Mouse (Mus musculus): ENCODE results near the gene Gprin3.

- TF ChIP-seq CTCF (IDR thresholded peaks at IDR 0.05; ENCODE audit: low read depth, low read length) (no peak), EP300 (IDR thresholded peaks at IDR 0.05; ENCODE audit: insufficient read depth, low read depth, low read length) (no peak), POLR2A (IDR thresholded peaks at IDR 0.05; ENCODE audit: insufficient read depth, low read length) (no peak)
These were observed 110.2 kb downstream of the Gprin3 start for GRCm38 (mm10) chr6:59315868-59316267.

All from ES-Bruce4 (cell line).